Mouse (Mus musculus): Measurements from ENCODE around the gene Rnls.

- TF ChIP-seq POLR2A (IDR thresholded peaks at IDR 0.05; ENCODE audit: control insufficient read depth, low read depth, low read length) (no peak), CTCF (IDR thresholded peaks at IDR 0.05; ENCODE audit: control insufficient read depth, insufficient read depth, insufficient replicate concordance, low read depth, low read length) (no peak)
These were observed 299.5 kb downstream of the Rnls start for GRCm38 (mm10) chr19:33092575-33092974.

Measured in testis, adult 2 months (tissue).